Mouse (Mus musculus) intestine, postnatal 0 days (tissue): ENCODE results near the gene Bmper. TPM values are rescaled to one million over a fixed set of nuclear protein-coding genes. Genes with fewer than 3 reads are reported as not detected.

Experiments used
- ATAC-seq: fragments of 200-750 bp; cut with Nextera tagmentation; 2 replicates; pipeline ENCODE4 v1.8.0; 2017; ENCODE audit warnings: mild to moderate bottlenecking, moderate TSS enrichment, moderate library complexity
- H3K27ac ChIP-seq: fragments of 300-500 bp; sonication (generic); 2 replicates; pipeline ENCODE4 v1.5.1; 2014; ENCODE audit warnings: mild to moderate bottlenecking, low read depth, low read length, moderate library complexity
- H3K27me3 ChIP-seq: fragments of 300-500 bp; sonication (generic); replicated peaks from 2 replicates; pipeline ENCODE4 v1.6.1; 2014; ENCODE audit warnings: low read length, mixed read lengths; ENCODE audit not compliant: control insufficient read depth, insufficient read depth
- H3K36me3 ChIP-seq: fragments of 300-500 bp; sonication (generic); 2 replicates; pipeline ENCODE4 v1.6.1; 2014; ENCODE audit warnings: mild to moderate bottlenecking, moderate library complexity; ENCODE audit not compliant: control insufficient read depth, insufficient read depth
- H3K4me1 ChIP-seq: fragments of 300-500 bp; sonication (generic); replicated peaks from 2 replicates; pipeline ENCODE4 v1.6.1; 2014; ENCODE audit warnings: antibody characterized with exemption, low read length, mixed read lengths; ENCODE audit not compliant: control insufficient read depth, insufficient read depth
- H3K4me2 ChIP-seq: fragments of 300-500 bp; sonication (generic); replicated peaks from 2 replicates; pipeline ENCODE4 v1.6.1; 2014; ENCODE audit warnings: low read depth, mild to moderate bottlenecking, moderate library complexity
- H3K4me3 ChIP-seq: fragments of 300-500 bp; sonication (generic); 2 replicates; pipeline ENCODE4 v1.5.1; 2014; ENCODE audit warnings: low read depth, low read length
- H3K9ac ChIP-seq: fragments of 300-500 bp; sonication (generic); 2 replicates; pipeline ENCODE4 v1.6.1; 2014; ENCODE audit warnings: mild to moderate bottlenecking, low read depth, low read length
- H3K9me3 ChIP-seq: fragments of 300-500 bp; sonication (generic); 2 replicates; pipeline ENCODE4 v1.6.1; 2016; ENCODE audit warnings: mixed run types; ENCODE audit not compliant: control insufficient read depth
- CTCF ChIP-seq: sonication (generic); IDR thresholded peaks from 2 replicates; pipeline ENCODE4 v1.5.1; 2016; ENCODE audit warnings: low read depth, mild to moderate bottlenecking, control low read depth, antibody characterized with exemption, moderate library complexity
- WGBS: fragments of 180-500 bp; shearing (Covaris S2); extraction: QIAGEN DNeasy Blood & Tissue Kit; methylation state at CpG from one replicate; pipeline ENCODE4 v1.1.7; 2014; 5-methylcytosine and 5-hydroxymethylcytosine counted together
- polyA plus RNA-seq: library from polyadenylated mRNA; unstranded; fragments of >200 nt; fragmentation: Nextera tagmentation; extraction: Ambion mirVana; gene quantifications from 2 replicates; pipeline ENCODE4 v1.2.1, GENCODE M21; 2015

Bmper gene
- polyA plus RNA-seq, 1 experiment from 2014 or later = 4.1 TPM

DNA sequence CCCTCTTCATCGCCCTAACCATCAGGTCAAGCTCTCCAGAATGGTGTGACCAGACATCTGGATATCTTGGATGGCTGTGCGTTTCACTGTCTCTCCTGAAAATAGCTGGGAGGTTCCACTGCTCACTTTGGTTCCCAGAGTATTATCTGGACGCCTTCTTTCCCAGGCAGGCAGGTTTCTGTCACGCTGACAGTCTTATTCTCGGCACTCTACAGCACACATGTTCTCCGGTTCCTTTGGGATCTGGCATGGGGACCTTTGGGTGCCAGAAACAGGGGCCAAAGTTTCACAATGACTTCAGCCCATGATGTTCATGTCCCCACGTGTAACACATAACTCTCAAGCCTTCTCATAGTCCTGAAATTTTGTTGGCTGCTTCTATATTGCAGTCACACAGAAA lies 173.3 kb downstream of the Bmper start:
- Histone ChIP-seq H3K27me3 (no peaks in the 10 kb centered on the region), H3K4me2 (no peak overlapping the region), H3K36me3 (no peaks in the 10 kb centered on the region), H3K27ac (no peak overlapping the region), H3K9ac (no peak overlapping the region), H3K4me1 (no peaks in the 10 kb centered on the region), H3K9me3 (no peaks in the 10 kb centered on the region), H3K4me3 (no peak overlapping the region)
- ATAC-seq = no peak
- whole genome bisulfite sequencing = 83% methylated on average over 7 of the region's 7 CpGs
- TF ChIP-seq CTCF = no peak

GRCm38 (mm10) chr9:23397876-23398275 lies 175.0 kb downstream of the Bmper start:
- Histone ChIP-seq H3K36me3 (no peaks in the 10 kb centered on the region), H3K9me3 (no peaks in the 10 kb centered on the region), H3K27ac (no peak overlapping the region), H3K9ac (no peak overlapping the region), H3K27me3 (no peaks in the 10 kb centered on the region), H3K4me3 (no peak overlapping the region), H3K4me1 (no peaks in the 10 kb centered on the region), H3K4me2 (no peak overlapping the region)
- ATAC-seq = no peak
- WGBS = 93% methylated on average over 3 of the region's 3 CpGs
- TF ChIP-seq CTCF = no peak

DNA sequence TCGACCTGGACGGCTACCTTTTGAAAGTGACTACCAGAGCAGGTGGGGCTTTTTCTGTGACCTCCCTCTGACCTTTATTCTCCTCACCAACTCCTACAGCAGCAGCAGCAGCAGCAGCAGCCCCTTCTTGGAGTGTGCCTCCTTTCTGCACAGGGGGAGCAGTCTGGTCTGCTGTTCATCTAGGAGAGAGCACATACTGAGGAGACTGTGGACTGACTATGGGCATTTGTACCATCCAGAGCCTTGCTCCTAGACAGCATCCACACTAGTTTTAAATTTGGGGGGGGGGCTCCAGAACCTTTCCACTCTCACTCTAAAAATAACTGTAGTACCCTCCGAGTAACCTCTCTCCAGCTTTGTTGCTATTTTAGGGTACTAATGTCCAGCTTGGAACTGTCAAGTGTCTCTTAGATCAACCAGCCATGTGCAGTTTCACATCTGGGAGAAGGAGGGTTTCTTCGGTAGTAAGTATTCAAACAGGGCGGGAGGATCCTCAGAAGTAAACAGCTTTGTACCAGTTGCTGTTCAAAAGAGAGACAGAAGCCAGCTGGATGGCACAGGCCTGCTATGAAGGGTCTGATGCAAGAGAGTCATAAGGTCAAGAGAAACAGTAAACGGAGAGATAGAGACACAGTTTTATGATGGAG lies 176.9 kb downstream of the Bmper start:
- Histone ChIP-seq H3K36me3 (no peaks in the 10 kb centered on the region), H3K9ac (no peak overlapping the region), H3K9me3 (no peaks in the 10 kb centered on the region), H3K4me2 (no peak overlapping the region), H3K4me3 (no peak overlapping the region), H3K4me1 (no peaks in the 10 kb centered on the region), H3K27me3 (no peaks in the 10 kb centered on the region), H3K27ac (no peak overlapping the region)
- ATAC-seq = no peak
- WGBS = 35% methylated on average over 6 of the region's 6 CpGs
- TF ChIP-seq CTCF = no peak

- 63% methylated on average over 6 of the region's 6 CpGs for WGBS
- no peak for TF ChIP-seq CTCF
- Histone ChIP-seq H3K4me1 (no peaks in the 10 kb centered on the region), H3K9ac (no peak overlapping the region), H3K4me2 (no peak overlapping the region), H3K27me3 (no peaks in the 10 kb centered on the region), H3K27ac (no peak overlapping the region), H3K4me3 (no peak overlapping the region), H3K9me3 (no peaks in the 10 kb centered on the region), H3K36me3 (no peaks in the 10 kb centered on the region)
- ATAC-seq = no peak
Observed at GRCm38 (mm10) chr9:23407416-23407815, 184.5 kb downstream of the Bmper start.

- Histone ChIP-seq H3K4me2 (no peak overlapping the region), H3K27me3 (no peaks in the 10 kb centered on the region)
Observed at GRCm38 (mm10) chr9:23407935-23408781, 185.3 kb downstream of the Bmper start.

GRCm38 (mm10) chr9:23410567-23410966 lies 187.7 kb downstream of the Bmper start:
- Histone ChIP-seq H3K4me3 (no peak overlapping the region), H3K4me1 (no peaks in the 10 kb centered on the region), H3K27me3 (no peaks in the 10 kb centered on the region), H3K27ac (no peak overlapping the region), H3K4me2 (no peak overlapping the region), H3K9ac (no peak overlapping the region), H3K36me3 (no peaks in the 10 kb centered on the region), H3K9me3 (no peaks in the 10 kb centered on the region)
- WGBS = 67% methylated on average over 2 of the region's 2 CpGs
- no peak for ATAC-seq
- TF ChIP-seq CTCF = no peak

More at GRCm38 (mm10) chr9:23407935-23408781, 185.3 kb downstream of the Bmper start:
- ATAC-seq = no peak
- Histone ChIP-seq H3K36me3 (no peaks in the 10 kb centered on the region), H3K4me3 (no peak overlapping the region), H3K27ac (no peak overlapping the region), H3K4me1 (no peaks in the 10 kb centered on the region), H3K9ac (no peak overlapping the region), H3K9me3 (no peaks in the 10 kb centered on the region)
- no peak for TF ChIP-seq CTCF
- WGBS = 79% methylated on average over 3 of the region's 3 CpGs
